Mouse (Mus musculus): ENCODE results near the gene 2610028H24Rik. TPM values are rescaled to one million over a fixed set of nuclear protein-coding genes. Genes with fewer than 3 reads are reported as not detected.

2610028H24Rik gene
- total and polyA plus RNA-seq, 3 experiments: 0.25 TPM; not detected in 2

- TF ChIP-seq USF1 (IDR thresholded peaks at IDR 0.05; ENCODE audit: low read depth, low read length) (no peak), ZMIZ1 (IDR thresholded peaks at IDR 0.05; ENCODE audit: low read depth, low read length) (no peak), MAX (IDR thresholded peaks at IDR 0.05; ENCODE audit: low read length) (peak; percentile 30; the same call in 1 of the 2 replicates), ELF1 (IDR thresholded peaks at IDR 0.05; ENCODE audit: low read depth, low read length) (peak; percentile 74)
Measured at GRCm38 (mm10) chr10:76442178-76443088, 6.4 kb upstream of the 2610028H24Rik start, which contains the start of gene Pcnt (continued).

DNA sequence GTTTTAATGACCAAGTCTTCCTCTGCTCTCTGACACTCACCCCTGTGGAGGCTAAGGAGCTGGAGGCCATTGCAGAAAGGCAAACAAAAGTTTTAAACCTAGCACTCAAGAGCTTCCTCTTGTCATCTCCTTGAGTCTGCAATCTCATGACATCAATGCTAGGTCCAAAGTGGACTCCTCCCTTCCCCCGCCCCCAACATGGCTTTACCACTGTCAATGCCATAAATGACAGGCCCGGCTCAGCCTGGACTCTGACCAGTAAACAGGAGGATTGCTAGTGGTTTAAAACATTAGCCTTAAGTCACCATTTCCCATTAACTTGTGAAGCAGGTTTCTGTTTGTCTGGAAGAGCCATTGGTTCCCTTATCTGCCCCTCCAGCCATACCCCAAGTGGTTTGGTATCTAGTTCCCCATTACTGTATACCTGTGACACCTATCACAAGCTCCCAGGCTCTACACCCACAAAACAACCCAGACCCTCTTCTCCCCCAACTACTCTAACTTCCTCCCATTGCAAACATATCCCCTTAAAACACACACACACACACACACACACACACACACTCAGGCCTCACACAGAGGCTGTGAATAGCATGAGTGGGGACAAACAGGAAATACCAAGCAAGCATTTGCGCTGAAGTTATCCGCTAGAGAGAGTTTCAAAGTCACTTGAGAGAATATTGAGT is 2.7 kb upstream of the 2610028H24Rik start:
- Histone ChIP-seq H3K36me3 (replicated peaks in 1 of 2; ENCODE audit: control insufficient read depth in 1 of 2, insufficient read depth in 1 of 2, low read length in 1 of 2) (peaks cover 0 to 4% of the 10 kb centered on the region in 2 experiments), H3K4me1 (ENCODE audit: control insufficient read depth in 1 of 2, insufficient read depth in 2 of 2) (peaks cover 6 to 22% of the 10 kb centered on the region in 2 experiments), H3K9me3 (replicated peaks; ENCODE audit: low read length) (no peaks in the 10 kb centered on the region), H3K4me3 (replicated peaks in 1 of 3; ENCODE audit: low read depth in 2 of 3, low read length in 2 of 3, poor library complexity in 1 of 3) (no peak overlapping the region), H3K9ac (ENCODE audit: insufficient read depth, low read depth) (no peak overlapping the region), H3K79me2 (replicated peaks; ENCODE audit: control insufficient read depth, extremely low read depth, insufficient read depth, poor library complexity, severe bottlenecking) (peaks cover 9% of the 10 kb centered on the region), H3K27me3 (replicated peaks) (no peaks in the 10 kb centered on the region), H3K4me2 (ENCODE audit: insufficient read depth, low read depth, poor library complexity, severe bottlenecking) (no peak overlapping the region), H3K27ac (ENCODE audit: insufficient read depth, low read depth) (no peak overlapping the region)
- DNase-seq (ENCODE audit: extremely low read depth): no peak
- in situ Hi-C loops (cut with MboI; ENCODE audit: low pct_ligation_motif_present, low pct_unique_long_range_greater_than_20kb, low sequenced_read_pairs) (no loop called here), dilution Hi-C loops (cut with MboI; ENCODE audit: extremely low pct_ligation_motif_present, extremely low pct_unique_long_range_greater_than_20kb, low sequenced_read_pairs) (no loop called here)
- TF ChIP-seq CHD2 (IDR thresholded peaks at IDR 0.05; ENCODE audit: low read length) (no peak), POLR2AphosphoS2 (IDR thresholded peaks at IDR 0.05; ENCODE audit: low read depth, low read length) (no peak), JUND (conservative IDR thresholded peaks at IDR 0.05; ENCODE audit: low read depth, low read length) (no peak), MYC (IDR thresholded peaks at IDR 0.05; ENCODE audit: low read depth, low read length) (no peak), CHD1 (IDR thresholded peaks at IDR 0.05; ENCODE audit: low read depth, low read length) (no peak), GABPA (IDR thresholded peaks at IDR 0.05; ENCODE audit: insufficient replicate concordance, low read depth, low read length) (no peak), USF2 (conservative IDR thresholded peaks at IDR 0.05; ENCODE audit: low read depth, low read length) (no peak), MEF2A (IDR thresholded peaks at IDR 0.05; ENCODE audit: borderline replicate concordance, low read depth, low read length) (no peak), MXI1 (IDR thresholded peaks at IDR 0.05; ENCODE audit: low read depth, low read length) (no peak), MAFK (IDR thresholded peaks at IDR 0.05; ENCODE audit: insufficient replicate concordance, low read length) (no peak), USF1 (IDR thresholded peaks at IDR 0.05; ENCODE audit: low read depth, low read length) (no peak), UBTF (IDR thresholded peaks at IDR 0.05; ENCODE audit: low read depth, low read length) (no peak), BHLHE40 (IDR thresholded peaks at IDR 0.05; ENCODE audit: low read depth, low read length) (no peak), HCFC1 (IDR thresholded peaks at IDR 0.05; ENCODE audit: low read depth, low read length) (no peak), POLR2A (IDR thresholded peaks at IDR 0.05; ENCODE audit: low read depth, low read length) (no peak), ZNF384 (IDR thresholded peaks at IDR 0.05; ENCODE audit: low read depth, low read length) (no peak), PAX5 (IDR thresholded peaks at IDR 0.05; ENCODE audit: low read length) (no peak), MAX (IDR thresholded peaks at IDR 0.05; ENCODE audit: low read length) (no peak), RAD21 (IDR thresholded peaks at IDR 0.05; ENCODE audit: low read depth, low read length) (no peak)
